Mouse (Mus musculus) frontal cortex, postnatal 25 days (tissue): ENCODE data around the gene Sntb2.
"Not testable (repeated sequence)": the region's sequence is repeated elsewhere in the genome, so short reads cannot be mapped to it uniquely, and the experiment has no call there.

ENCODE experiments used
- DNase-seq, 2 experiments: peaks; one replicate each; pipeline ENCODE4 v3.0.0; 2022; ENCODE audit warnings: low spot score in 2 of 2

Gene Sntb2

DNA sequence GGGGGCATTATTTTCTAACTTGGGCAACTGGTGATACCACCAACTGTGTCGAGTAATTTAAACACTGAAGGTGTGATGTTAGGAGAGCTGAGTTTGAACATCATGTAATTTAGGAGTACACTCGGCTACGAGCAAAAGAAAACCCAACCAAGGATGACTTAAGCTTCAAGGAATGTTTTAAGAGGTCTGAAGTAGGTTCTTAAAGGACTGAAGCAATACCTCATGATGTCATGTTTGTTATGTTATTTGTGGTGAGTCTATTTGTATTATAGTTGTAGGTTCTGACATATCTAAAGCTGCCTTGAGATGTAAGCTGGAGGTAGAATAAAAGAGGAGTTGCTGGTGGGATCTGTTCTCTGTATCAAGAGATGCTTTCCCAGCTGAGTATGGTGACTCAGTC lies 34.4 kb downstream of the Sntb2 start:
- DNase-seq, result no peak

DNA sequence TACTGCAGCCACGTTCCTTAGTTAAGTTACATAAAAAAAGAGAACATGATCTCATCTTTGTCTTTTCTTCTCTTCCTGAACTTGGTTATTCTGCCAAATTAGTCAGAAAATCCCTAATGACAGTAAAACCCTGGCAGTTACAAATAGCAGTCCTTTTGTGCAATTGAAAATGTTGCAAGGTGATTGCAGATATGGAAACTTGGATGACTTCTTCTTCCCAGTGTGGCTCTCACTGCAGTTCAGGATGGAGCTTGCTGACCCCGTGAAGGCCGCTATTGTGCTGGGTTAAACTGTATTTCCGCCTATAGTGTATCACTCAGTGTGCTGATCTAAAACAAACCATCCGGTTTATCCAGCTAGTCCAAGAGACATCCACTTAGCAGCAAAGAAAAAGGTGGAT lies 36.4 kb downstream of the Sntb2 start:
- no peak for DNase-seq

DNA sequence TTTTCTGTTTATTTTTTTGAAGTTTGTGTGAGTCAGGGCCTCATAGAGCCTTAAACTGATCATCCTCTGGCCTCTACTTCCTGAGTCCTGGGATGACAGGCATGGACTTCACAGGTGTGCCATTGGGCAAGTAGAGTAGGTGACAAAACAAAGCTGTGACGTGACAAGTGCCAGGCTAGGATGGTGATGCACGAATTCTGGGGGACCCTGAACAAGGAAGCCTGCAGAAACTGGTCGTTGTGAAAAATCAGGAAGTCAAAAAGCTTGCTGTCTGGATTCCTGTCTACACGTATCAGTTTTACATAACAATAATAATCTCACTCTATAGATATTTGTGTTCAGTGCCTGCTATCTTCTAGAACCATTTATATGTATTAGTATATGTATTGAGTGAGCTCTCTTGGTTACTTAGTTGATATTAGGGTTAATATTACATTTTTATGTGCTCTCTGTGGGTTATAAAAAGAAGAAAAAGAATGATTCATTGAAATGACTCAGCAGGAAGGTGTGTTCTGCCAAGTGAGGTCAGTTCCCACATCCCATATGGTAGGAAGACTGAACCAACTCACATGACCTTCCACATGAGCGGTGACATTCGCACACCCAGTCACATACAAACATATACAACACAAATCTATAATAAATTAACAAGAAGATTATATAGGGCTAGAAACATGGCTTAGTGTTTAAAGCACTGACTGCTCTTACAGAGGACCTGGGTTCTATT lies 37.2 kb downstream of the Sntb2 start:
- no peak for DNase-seq

DNA sequence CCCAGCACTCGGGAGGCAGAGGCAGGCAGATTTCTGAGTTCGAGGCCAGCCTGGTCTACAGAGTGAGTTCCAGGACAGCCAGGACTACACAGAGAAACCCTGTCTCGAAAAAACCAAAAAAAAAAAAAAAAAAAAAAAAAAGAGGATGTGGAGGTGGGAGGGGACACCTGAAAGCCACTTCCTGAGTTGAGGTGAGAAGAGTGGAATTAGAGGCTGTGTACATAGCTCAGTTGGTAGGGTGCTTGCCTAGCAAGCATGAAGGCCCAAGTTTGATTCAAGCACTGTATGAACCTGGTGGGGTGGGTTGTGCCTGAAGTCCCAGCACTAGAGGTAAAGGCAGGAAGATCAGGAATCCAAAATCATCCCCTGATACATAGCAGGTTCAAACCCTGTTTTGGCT lies 38.0 kb downstream of the Sntb2 start:
- DNase-seq, result not testable (repeated sequence)

DNA sequence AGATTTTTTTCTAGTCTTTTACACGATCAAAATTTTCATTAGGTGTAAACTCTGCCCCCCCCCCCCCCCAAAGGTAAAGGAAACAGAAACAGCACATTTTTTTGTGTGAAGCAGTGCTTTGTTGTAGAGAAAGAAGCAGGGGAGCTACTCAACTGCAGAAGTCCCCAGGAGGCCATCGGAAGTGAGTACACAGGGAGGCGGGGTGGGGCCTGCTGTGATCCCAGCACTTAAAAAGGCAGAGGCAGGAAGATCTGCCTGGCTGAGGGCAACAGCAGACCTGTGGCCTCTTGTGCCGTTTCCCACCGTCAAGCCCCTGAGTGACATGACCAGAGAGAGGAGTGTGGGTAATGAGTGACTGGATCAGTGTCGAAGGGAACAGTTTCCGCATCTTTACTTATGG lies 39.2 kb downstream of the Sntb2 start:
- DNase-seq, result no peak

DNA sequence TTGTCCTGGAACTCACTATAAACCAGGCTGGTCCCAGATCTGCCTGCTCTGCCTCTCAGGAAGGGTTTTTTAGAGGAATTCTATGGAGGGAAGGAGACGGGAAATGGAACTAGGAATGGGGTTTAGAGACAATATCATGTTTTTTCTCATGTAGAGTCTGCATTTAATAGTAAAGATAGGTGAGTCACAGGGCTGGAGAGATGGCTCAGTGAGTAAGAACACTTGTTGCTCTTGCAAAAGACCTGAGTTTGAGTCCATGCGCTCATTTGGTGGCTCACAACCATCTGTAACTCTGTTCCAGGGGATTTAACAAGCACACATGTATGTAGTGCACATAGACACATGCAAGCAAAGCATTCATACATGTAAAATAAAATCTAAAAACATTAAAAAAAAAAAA lies 40.2 kb downstream of the Sntb2 start:
- no peak for DNase-seq

DNA sequence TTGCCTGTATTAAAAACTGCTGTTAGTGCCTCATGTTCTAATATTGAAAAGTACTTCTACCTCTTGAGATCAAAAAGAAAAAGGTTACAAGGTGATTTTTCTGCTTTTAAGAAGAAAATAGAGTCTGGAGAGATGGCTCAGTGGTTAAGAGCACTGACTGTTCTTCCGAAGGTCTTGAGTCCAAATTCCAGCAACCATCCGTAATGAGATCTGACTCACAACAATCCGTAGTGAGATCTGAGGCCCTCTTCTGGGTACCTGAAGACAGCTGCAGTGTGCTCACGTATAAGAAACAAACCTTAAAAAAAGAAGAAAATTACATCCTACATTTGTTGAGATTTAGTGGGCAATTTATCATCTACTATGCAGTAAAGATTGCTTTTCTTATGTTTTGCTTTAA lies 40.9 kb downstream of the Sntb2 start:
- no peak for DNase-seq

DNA sequence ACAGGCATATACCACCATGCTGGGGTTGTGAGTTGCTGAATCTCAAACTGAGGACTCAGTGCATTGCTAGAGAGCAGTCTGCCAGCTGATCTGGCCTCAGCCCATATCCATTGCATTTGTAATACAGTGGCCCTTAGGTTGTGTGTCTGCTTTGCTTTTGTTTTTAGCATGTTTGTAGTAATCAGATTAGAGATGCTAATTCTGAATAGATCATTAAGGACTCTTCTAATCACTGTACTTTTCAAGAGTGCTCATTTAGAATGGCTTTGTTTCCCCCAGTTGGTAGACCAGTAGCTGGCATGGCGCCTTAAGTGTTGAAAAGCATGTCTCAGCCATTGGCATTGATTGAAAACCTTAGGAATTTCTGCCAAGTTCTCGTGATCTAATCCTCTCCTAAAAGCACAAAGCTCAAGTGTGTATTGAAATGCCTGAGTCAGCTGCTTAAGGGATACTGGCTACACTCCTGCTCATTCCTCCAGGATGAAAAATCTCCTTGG lies 43.3 kb downstream of the Sntb2 start:
- no peak for DNase-seq

DNA sequence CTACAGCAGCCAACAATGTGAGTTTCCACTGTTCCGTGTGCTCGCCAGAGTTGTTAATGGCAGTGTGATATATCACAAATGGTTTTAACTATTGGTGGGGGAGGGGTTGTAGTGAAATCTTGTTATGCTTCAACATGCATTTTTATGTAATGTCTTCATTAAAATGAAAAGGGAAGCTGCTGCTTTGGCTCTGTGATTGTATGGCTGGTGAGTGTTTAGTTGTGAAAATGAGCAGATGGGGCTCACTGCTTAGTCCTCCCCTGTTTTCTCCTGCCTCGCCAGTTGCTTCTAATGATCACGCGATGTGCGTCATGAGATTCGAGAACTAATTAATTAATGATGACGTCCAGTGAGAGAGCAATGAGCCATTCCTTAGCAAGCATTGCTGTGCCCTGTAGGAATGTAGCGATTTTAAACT lies 49.9 kb downstream of the Sntb2 start:
- DNase-seq, result no peak

DNA sequence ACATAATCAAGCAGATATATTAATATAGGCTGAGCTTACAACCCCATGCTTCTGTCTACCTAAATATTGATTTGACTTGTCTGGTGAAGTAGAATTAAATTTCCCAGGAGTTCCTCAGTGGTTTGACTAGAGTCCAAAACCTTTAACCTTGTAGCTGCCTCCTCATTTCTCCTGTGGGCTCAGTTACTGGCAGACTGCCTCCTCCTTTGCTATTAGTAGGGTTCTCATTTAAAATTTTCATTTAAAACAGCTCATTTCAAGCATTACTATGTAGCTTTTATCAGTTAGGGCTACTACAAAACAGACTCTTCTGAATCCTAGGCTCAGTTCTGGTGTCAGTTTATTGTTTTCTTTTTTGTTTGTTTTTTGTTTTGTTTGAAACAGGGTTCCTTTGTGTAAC lies 50.4 kb downstream of the Sntb2 start:
- no peak for DNase-seq

DNA sequence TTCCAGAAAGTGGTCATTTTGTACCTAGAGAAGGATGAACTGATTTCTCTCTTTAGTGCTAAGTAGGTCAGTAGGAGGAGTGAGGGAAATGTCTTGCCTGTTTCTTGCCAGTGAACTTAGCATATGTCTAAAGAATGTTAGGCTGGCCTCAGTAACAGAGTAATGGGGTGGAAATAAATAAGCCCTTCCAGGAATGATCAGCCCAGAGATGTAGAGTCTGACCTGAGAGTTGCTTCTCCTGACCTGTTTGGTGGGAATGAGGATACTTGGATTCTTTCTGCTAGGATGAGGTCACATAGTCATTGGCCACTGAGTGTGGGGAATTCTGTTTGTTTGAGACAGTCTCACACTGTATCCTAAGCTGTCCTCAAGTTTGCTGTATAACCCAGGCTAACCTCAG lies 52.0 kb downstream of the Sntb2 start:
- DNase-seq, result no peak

DNA sequence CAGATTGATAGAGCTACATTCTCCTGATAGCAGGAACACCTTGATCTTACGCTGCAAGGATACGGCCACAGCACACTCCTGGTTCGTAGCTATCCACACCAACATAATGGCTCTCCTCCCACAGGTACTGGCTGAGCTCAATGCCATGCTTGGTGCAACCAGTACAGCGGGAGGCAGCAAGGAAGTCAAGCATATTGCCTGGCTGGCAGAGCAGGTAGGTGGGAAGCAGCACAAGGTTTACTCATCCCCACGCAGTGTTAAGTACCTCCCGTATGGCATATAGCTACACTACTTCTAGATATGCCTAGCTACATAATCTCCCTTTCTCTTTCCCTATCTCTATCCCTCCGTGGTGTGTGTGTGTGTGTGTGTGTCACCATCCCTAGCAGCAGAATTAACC lies 55.8 kb downstream of the Sntb2 start:
- DNase-seq, result no peak

DNA sequence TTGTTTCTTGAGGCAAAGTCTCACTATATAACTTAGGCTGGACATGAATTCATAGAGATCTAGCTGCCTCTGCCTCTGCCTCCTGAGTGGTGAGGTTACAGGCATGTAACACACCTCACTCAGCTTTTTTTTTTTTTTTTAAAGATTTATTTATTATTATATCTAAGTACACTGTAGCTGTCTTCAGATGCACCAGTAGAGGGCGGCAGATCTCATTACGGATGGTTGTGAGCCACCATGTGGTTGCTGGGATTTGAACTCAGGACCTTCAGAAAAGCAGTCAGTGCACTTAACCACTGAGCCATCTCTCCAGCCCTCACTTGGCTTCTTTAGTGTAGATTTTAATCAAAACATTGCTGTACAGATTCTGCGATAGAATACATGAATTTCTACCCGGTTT lies 60.8 kb downstream of the Sntb2 start:
- DNase-seq, result not testable (repeated sequence)

DNA sequence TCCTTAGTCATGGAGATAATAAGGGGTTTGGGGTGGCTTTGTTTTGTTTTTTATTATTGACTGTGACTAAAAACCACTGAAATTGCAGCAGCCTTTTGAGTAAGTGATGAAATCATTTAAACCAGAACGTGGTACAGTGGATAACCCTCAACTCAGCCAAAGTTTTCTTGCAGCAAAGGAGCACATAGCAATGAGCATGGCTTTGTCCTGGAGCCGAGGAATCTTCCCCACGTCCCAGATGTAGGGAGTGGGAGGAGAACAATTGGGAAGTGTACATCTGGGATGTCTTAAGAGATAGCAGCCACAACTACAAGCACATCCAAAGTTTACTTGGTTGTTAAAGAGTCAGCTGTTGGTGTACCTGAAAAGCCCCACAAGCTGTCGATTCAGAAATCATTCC lies 61.9 kb downstream of the Sntb2 start:
- DNase-seq, result no peak

DNA sequence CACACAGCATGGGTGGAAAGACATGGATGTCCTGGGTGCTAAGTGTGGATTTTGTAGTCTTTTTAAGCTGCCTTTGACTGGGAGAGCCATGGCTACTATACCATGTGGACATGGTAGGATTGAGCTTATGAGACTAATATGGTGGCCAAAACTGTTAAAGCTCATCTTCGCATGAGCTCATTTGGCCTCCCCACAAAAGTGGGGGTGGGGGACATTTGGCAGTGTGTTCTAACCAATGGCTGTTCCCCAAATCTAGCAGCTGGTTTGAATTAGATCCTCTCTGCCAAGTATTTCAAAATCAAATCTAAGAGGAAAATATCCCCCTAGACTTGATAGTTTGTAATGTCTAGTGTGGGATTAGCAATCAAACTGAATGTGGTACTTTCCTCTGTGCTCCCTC lies 63.5 kb downstream of the Sntb2 start:
- no peak for DNase-seq

DNA sequence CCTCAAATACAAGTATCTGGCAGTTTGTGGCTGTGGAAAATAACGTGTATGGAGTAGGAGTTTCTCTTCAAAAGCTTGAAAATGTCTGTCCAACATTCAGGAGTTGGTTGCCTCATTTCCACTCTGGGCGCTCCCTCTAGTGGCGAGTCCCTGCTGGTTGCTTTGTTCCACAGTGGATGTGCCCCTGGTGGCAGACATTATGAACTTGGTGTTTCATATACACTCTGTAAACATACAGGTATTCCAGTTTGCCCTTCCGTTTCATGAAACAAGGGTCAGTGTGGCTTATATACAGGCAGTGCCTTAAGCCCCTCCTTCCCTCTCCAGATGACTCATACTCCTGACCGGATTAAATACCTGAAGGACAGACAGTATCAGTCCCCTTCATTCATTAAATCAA lies 67.0 kb downstream of the Sntb2 start:
- peak; percentile 86 to 88 for DNase-seq

DNA sequence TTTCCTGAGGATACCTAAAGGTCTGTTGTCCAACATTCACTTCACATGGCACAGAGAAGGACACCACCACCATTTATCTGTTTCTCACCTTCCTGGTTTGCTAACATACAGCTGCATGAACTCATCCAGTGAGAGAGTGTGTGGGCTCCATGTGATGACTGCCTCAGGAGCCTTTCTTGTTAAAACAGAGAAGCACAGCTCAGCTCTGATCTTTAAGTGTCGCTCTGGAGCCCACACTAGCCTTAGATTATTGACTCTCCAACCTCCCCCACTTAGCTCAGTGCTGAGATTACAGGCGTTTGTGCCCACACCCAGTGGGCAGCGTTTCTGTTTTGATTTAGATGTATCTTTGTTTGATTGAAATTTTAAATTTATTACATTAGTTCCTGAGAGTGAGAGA lies 72.2 kb downstream of the Sntb2 start:
- no peak for DNase-seq

DNA sequence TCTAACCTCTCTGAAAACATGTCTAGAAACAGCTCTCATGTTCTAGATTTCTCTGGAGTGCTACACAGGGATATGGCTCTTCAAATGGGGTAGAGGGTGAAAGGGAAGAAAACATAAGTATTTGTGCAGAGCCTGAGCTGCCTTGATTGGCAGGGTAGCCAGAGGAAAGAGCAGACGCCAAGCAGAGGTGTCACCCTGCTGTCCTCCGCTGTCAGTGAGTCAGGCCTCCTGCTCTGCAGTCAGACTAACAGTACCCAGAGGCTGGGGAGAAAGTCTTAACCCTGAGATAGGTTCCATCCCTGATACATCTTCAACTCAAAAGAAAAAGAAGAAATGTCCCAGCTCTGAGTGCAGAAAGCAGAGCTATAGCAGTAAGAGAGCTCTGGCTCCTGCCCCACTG lies 77.1 kb downstream of the Sntb2 start:
- DNase-seq, result no peak

DNA sequence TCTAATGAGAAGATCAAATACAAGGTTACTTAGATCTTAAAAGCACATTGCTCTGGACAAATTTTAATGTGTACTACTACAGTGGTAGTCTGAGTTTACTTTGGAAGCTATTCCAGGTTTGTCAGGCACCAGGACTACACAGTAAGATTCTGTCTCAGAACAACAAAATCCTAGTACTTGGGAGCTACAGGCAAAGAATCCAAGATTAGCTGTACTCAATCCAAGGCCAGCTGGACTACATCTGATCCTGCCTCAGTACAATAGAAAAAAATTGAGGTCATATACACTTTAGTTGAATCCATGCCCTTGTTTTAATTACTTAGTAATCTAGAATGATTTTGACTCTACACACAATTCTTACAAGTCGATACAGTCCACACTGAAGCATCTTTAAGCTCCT lies 79.4 kb downstream of the Sntb2 start:
- DNase-seq, result no peak

DNA sequence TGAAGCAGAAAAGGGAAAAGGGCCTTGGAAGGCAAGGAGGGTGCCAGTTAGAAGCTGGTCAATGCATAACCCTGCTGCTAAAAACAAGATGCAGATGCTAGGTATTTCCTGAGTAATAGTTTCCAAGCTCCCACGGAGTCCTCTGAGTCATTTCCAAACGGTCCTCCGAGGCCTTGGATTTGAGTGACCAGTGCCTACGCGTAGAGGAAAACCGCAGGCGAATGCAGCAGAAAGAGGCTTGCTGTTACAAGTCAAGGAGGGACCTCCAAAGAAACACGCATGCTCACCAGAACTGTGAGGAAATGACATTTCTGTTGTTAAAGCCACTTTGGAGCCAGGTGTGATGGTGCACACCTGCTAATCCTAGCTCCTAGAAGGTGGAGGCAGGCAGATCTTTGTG lies 87.9 kb downstream of the Sntb2 start:
- no peak for DNase-seq

DNA sequence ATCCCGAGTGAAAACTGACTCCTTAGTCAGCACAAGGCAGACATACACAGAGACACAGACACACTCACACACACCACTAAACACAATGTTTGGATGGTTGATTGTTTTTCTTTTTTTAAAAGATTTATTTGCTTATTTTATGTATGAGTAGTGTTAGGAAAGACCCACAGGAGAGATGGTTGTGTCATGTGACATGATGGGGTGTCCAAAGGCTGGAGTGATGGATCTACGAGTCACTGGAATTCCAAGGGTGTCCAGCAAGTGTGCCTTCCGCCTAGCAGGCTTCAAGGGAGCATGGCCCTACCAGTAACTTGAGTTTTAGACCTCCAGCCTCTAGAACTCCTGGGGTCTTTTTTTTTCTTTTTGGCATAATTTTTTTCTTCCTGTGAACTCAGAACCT lies 93.8 kb downstream of the Sntb2 start:
- no peak for DNase-seq

DNA sequence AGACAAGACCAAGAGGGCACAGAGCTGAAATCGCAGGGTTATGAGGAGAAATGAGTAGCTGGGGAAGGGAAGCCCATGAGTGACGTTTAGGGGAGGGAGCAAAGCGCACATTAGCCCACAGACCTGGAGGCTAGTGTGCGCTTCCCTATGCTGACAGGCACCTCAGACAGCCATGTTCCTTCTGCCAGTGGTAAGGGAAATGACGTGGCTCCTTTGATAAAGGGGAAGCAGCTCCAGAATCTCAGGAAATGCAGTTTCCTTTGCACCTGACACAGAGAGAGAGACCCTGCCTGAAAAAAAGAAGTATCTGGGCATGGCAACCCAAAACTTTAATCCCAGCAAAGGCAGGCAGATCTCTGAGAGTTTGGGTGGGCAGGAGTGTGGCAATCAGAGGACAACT lies 94.5 kb downstream of the Sntb2 start:
- DNase-seq, result no peak

DNA sequence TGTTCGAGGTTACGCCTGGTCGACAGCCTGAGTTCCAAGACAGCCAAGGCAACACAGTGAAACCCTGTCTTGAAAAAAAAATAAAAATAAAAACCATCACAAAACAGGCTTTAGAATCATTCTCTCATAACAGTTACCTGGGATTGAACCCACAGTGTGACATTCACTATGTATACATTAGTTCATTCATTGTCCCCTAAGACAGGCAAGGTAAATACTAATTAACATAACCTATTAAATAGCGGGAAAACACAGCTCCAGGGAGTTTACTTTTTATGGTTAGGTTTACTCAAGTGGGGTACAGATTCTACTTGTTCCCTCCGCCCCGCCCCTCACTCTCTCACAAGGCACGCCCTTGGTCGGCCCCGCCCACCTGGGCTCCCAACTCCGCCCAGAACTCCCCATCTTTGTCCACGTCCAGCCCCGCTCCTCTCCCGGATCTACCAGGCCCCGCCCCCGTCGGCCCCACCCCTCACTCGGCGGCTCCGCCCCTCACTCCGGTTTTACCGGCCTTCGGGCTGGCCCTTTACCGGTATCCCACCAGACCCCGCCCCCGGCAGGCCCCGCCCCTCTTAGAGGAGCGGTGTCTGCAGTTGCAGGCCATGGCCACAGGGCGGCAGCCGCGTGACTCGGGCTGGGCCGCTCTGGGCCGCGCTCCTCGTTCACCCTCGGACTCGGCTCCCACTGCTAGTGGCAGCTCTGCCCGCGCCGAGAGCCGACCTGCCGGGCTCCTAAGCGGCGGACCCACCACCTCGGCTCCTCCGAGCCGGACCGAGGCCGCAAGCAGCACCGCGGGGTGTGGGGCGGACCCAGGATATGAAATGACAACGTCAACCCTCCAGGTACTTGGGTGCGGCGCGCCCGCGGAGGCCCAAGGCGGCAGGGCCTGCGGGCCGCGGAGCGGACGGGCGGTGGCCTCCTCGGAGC lies 95.4 kb downstream of the Sntb2 start, which contains the start of gene Vps4a:
Vps4a (plus strand) TSS at position 573 of the 927 bp plus-strand sequence.
- peak; percentile 84 to 92 for DNase-seq
